Mouse (Mus musculus): ENCODE results near the gene Fxyd1.

Fxyd1 gene

GRCm38 (mm10) chr7:31077885-31078445 is 21.0 kb upstream of the Fxyd1 start:
- peak; percentile 82 for DNase-seq (ENCODE audit: low read depth)

GRCm38 (mm10) chr7:31077470-31077869 is 20.5 kb upstream of the Fxyd1 start:
- no peak for DNase-seq (ENCODE audit: low read depth)

- no peak for DNase-seq (ENCODE audit: low read depth)
These were observed 19.5 kb upstream of the Fxyd1 start, which contains the start of gene Fxyd3 for GRCm38 (mm10) chr7:31076492-31076891. Gene Fxyd3, minus strand, starts transcription at chr7:31076704.

- no peak for DNase-seq (ENCODE audit: low read depth)
These were observed 17.7 kb upstream of the Fxyd1 start for GRCm38 (mm10) chr7:31074713-31075069.

- DNase-seq (ENCODE audit: low read depth) = no peak
These were observed 17.2 kb upstream of the Fxyd1 start for GRCm38 (mm10) chr7:31074061-31074712.

GRCm38 (mm10) chr7:31073546-31073945 is 16.5 kb upstream of the Fxyd1 start:
- no peak for DNase-seq (ENCODE audit: low read depth)

- no peak for DNase-seq (ENCODE audit: low read depth)
These were observed 15.3 kb upstream of the Fxyd1 start for GRCm38 (mm10) chr7:31072326-31072725.

- no peak for DNase-seq (ENCODE audit: low read depth)
These were observed 13.3 kb upstream of the Fxyd1 start for GRCm38 (mm10) chr7:31070324-31070723.

GRCm38 (mm10) chr7:31069491-31069890 is 12.5 kb upstream of the Fxyd1 start:
- DNase-seq (ENCODE audit: low read depth) = no peak

- DNase-seq (ENCODE audit: low read depth) = peak; percentile 64
These were observed 10.8 kb upstream of the Fxyd1 start for GRCm38 (mm10) chr7:31067836-31068235.

GRCm38 (mm10) chr7:31063074-31063560 is 6.1 kb upstream of the Fxyd1 start:
- peak; percentile 81 for DNase-seq (ENCODE audit: low read depth)

GRCm38 (mm10) chr7:31060621-31061010 is 3.6 kb upstream of the Fxyd1 start:
- DNase-seq (ENCODE audit: low read depth) = no peak

- DNase-seq (ENCODE audit: low read depth) = no peak
These were observed 3.1 kb upstream of the Fxyd1 start for GRCm38 (mm10) chr7:31059919-31060620.

GRCm38 (mm10) chr7:31059108-31059507 is 2.1 kb upstream of the Fxyd1 start, which contains the start of gene Lgi4:
Gene Lgi4, plus strand, starts transcription at chr7:31059342.
- peak; percentile 85 for DNase-seq (ENCODE audit: low read depth)

GRCm38 (mm10) chr7:31058211-31058610 is 1.2 kb upstream of the Fxyd1 start:
- DNase-seq (ENCODE audit: low read depth) = no peak

GRCm38 (mm10) chr7:31057730-31058129 is 731 bp upstream of the Fxyd1 start:
- DNase-seq (ENCODE audit: low read depth) = no peak

- no peak for DNase-seq (ENCODE audit: low read depth)
These were observed 551 bp downstream of the Fxyd1 start for GRCm38 (mm10) chr7:31056448-31056847.

GRCm38 (mm10) chr7:31055883-31056282 is 1.1 kb downstream of the Fxyd1 start:
- no peak for DNase-seq (ENCODE audit: low read depth)

GRCm38 (mm10) chr7:31055354-31055824 is 1.6 kb downstream of the Fxyd1 start:
- DNase-seq (ENCODE audit: low read depth) = peak; percentile 72

GRCm38 (mm10) chr7:31054661-31055320 is 2.2 kb downstream of the Fxyd1 start:
- DNase-seq (ENCODE audit: low read depth) = no peak

GRCm38 (mm10) chr7:31053882-31054447 is 3.0 kb downstream of the Fxyd1 start:
- DNase-seq (ENCODE audit: low read depth) = no peak

Measured in NIH3T3 (cell line).